Mouse (Mus musculus) C2C12 (cell line): Measurements from ENCODE around the gene Btbd2.

ENCODE experiments used
- CEBPB ChIP-seq: IDR thresholded peaks from one replicate; pipeline ENCODE4 v1.6.1; 2011; ENCODE audit warnings: low read depth, mild to moderate bottlenecking, control low read depth, moderate library complexity
- CTCF ChIP-seq: IDR thresholded peaks from one replicate; pipeline ENCODE4 v1.5.1; 2011; ENCODE audit not compliant: control insufficient read depth, insufficient read depth, insufficient read length
- MYOD1 ChIP-seq: IDR thresholded peaks from one replicate; pipeline ENCODE4 v1.6.1; 2011; ENCODE audit warnings: low read depth; ENCODE audit not compliant: control insufficient read depth, insufficient read length

DNA sequence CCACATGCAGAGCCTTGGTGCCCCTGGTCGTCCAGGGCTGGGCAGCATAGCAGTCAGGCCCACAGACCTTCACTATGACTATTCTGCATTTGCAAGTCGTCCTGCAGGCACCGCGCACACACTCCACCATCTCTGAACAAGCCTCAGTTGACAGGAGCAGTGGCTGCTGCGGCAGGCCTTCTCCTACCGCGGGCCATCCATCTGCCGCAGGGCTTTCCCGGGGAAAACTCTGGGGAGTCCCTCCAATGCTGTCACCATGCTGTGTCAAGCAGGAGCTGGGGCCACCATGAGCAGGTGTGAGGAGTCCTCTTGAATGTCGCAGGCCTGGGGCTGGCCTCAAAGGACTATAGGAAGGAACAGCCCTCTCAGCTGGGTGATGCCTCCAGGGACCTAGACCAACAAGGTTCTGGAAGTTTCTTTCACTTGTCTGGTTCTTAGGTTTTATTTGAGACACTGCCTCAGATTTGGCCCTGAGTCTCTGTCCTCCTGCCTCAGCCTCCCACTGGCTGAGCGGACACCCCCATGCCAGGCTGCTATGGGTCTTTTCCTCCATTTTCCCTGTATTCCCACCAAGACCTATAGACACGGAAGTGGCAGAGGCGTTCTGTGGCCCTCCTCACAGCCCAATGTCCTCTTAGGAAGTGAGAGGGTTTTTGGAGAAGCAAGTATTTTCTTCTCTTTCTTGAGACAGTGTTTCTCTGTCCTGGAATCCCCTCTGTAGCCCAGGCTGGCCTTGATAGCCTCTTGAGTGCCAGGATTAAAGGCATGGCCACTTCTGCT, 37.5 kb upstream of the Btbd2 start:
- TF ChIP-seq CTCF (no peak), MYOD1 (no peak), CEBPB (no peak)
